Mouse (Mus musculus) testis, adult 2 months (tissue): ENCODE results near the gene Nlk.

ENCODE experiments used
- CTCF ChIP-seq: fragments of 200-500 bp; IDR thresholded peaks from 2 replicates; pipeline ENCODE4 v1.5.1; 2012; ENCODE audit warnings: low read depth, mild to moderate bottlenecking, inconsistent platforms, low read length, moderate library complexity; ENCODE audit not compliant: control insufficient read depth, insufficient read depth, insufficient replicate concordance
- POLR2A ChIP-seq: fragments of 200-500 bp; IDR thresholded peaks from 2 replicates; pipeline ENCODE4 v1.6.1; 2012; ENCODE audit warnings: low read depth, mild to moderate bottlenecking, inconsistent platforms, low read length, moderate library complexity; ENCODE audit not compliant: control insufficient read depth

GRCm38 (mm10) chr11:78598763-78599415 is 98.3 kb downstream of the Nlk start:
- TF ChIP-seq POLR2A (no peak), CTCF (no peak)
